Comparison of ENCODE assay signal across 12 mouse cellular contexts in genomic region chr7:34714848-34715460, GRCm38 (mm10). TPM values are rescaled to one million over a fixed set of nuclear protein-coding genes. Genes with fewer than 3 reads are reported as not detected.
DNase-seq lines count a peak whose midpoint lies in the region; ATAC-seq lines count a peak whose summit lies in the region.
"Had no signal": no experiment of that assay in that cellular context is flagged by ENCODE, and none has a peak within 500 bp of the region (broad histone marks: within the 10 kb centered on the region; RNA-seq: fewer than 3 reads in every experiment).

No protein-coding gene starts in this region.

- intact Hi-C loops in left cerebral cortex, postnatal 25 days (cut with DNase I), result no loop called here

- H3K36me3 ChIP-seq in midbrain, embryonic 10.5 days, result no peaks in the 10 kb centered on the region
- no peaks in the 10 kb centered on the region for H3K36me3 ChIP-seq in midbrain, embryonic 14.5 days (ENCODE audit: control insufficient read depth, insufficient read depth, low read length)
- H3K36me3 ChIP-seq in embryonic facial prominence, embryonic 14.5 days (ENCODE audit: control insufficient read depth, insufficient read depth, low read length), result no peaks in the 10 kb centered on the region
- no peaks in the 10 kb centered on the region for H3K36me3 ChIP-seq in limb, embryonic 13.5 days
- H3K36me3 ChIP-seq: liver, embryonic 12.5 days had no signal

- H3K4me1 ChIP-seq in midbrain, embryonic 10.5 days, result peaks cover 37% of the 10 kb centered on the region
- H3K4me1 ChIP-seq in midbrain, embryonic 14.5 days (ENCODE audit: control insufficient read depth, insufficient read depth, low read length), result peaks cover 17% of the 10 kb centered on the region
- peaks cover 24% of the 10 kb centered on the region for H3K4me1 ChIP-seq in embryonic facial prominence, embryonic 14.5 days (ENCODE audit: control insufficient read depth, insufficient read depth, low read length)
- H3K4me1 ChIP-seq in limb, embryonic 13.5 days, result peaks cover 32% of the 10 kb centered on the region
- H3K4me1 ChIP-seq: liver, embryonic 12.5 days had no signal

- peaks cover 9% of the 10 kb centered on the region for H3K27me3 ChIP-seq in midbrain, embryonic 10.5 days (ENCODE audit: low read depth, poor library complexity, severe bottlenecking)
- H3K27me3 ChIP-seq in midbrain, embryonic 14.5 days (ENCODE audit: control insufficient read depth, insufficient read depth, low read length), result no peaks in the 10 kb centered on the region
- 0 out of 2 replicates have a peak, but pooled peaks cover 6% of the 10 kb centered on the region for H3K27me3 ChIP-seq in embryonic facial prominence, embryonic 14.5 days (replicated peaks; ENCODE audit: control insufficient read depth, insufficient read depth, low read length)
- peaks cover 35% of the 10 kb centered on the region for H3K27me3 ChIP-seq in limb, embryonic 13.5 days

- no peak overlapping the region for H3K9ac ChIP-seq in midbrain, embryonic 14.5 days (replicated peaks; ENCODE audit: low read length)
- no peak overlapping the region for H3K9ac ChIP-seq in embryonic facial prominence, embryonic 14.5 days (ENCODE audit: low read depth, low read length)
- no peak overlapping the region for H3K9ac ChIP-seq in limb, embryonic 13.5 days
- H3K9ac ChIP-seq: liver, embryonic 12.5 days had no signal

- no peak for ATAC-seq in midbrain, embryonic 14.5 days (ENCODE audit: low FRiP score, low TSS enrichment)
- ATAC-seq in embryonic facial prominence, embryonic 14.5 days (ENCODE audit: low read depth), result peak; percentile 68
- ATAC-seq in limb, embryonic 13.5 days (ENCODE audit: low FRiP score, low read depth), result peak; percentile 71
- no peak for ATAC-seq in cerebellum, adult (ENCODE audit: insufficient number of reproducible peaks, low FRiP score, low TSS enrichment)
- ATAC-seq: liver, embryonic 12.5 days had no signal

- H3K4me2 ChIP-seq in midbrain, embryonic 14.5 days (ENCODE audit: low read length), result no peak overlapping the region
- H3K4me2 ChIP-seq in embryonic facial prominence, embryonic 14.5 days (ENCODE audit: low read depth, low read length), result no peak overlapping the region
- H3K4me2 ChIP-seq in limb, embryonic 13.5 days (replicated peaks), result no peak overlapping the region
- H3K4me2 ChIP-seq: heart, embryonic 11.5 days; liver, embryonic 12.5 days had no signal

- no peaks in the 10 kb centered on the region for H3K9me3 ChIP-seq in midbrain, embryonic 10.5 days (replicated peaks)
- H3K9me3 ChIP-seq in midbrain, embryonic 14.5 days (ENCODE audit: control insufficient read depth, low read length), result no peaks in the 10 kb centered on the region
- no peaks in the 10 kb centered on the region for H3K9me3 ChIP-seq in embryonic facial prominence, embryonic 14.5 days (ENCODE audit: control insufficient read depth, low read length)
- H3K9me3 ChIP-seq in limb, embryonic 13.5 days, result 0 out of 2 replicates have a peak, but pooled peaks cover 4% of the 10 kb centered on the region
- H3K9me3 ChIP-seq: liver, embryonic 12.5 days had no signal

- no peak overlapping the region for H3K4me3 ChIP-seq in midbrain, embryonic 10.5 days
- H3K4me3 ChIP-seq in midbrain, embryonic 14.5 days (replicated peaks; ENCODE audit: low read depth, low read length), result no peak overlapping the region
- no peak overlapping the region for H3K4me3 ChIP-seq in embryonic facial prominence, embryonic 14.5 days (ENCODE audit: low read depth, low read length)
- no peak overlapping the region for H3K4me3 ChIP-seq in limb, embryonic 13.5 days
- H3K4me3 ChIP-seq: liver, embryonic 12.5 days had no signal

- WGBS in midbrain, embryonic 10.5 days, result 72% methylated on average over 11 of the region's 11 CpGs
- 58% methylated on average over 11 of the region's 11 CpGs for WGBS in midbrain, embryonic 14.5 days
- 34% methylated on average over 11 of the region's 11 CpGs for WGBS in embryonic facial prominence, embryonic 14.5 days
- 26% methylated on average over 11 of the region's 11 CpGs for WGBS in limb, embryonic 13.5 days

- no peak for DNase-seq in midbrain, embryonic 10.5 days (ENCODE audit: low spot score)
- DNase-seq in midbrain, embryonic 14.5 days, result no peak
- DNase-seq in embryonic facial prominence, embryonic 14.5 days (ENCODE audit: low spot score), result peak; percentile 91
- DNase-seq in kidney, adult 9 months, result peak; percentile 94
- DNase-seq in frontal cortex, postnatal 36 days (ENCODE audit: low spot score in 2 of 2), result no peak
- no peak for DNase-seq in left cerebral cortex, postnatal 25 days (ENCODE audit: low spot score in 2 of 2)

- peak overlapping the region; percentile 34; the same call in 1 of the 2 replicates for H3K27ac ChIP-seq in midbrain, embryonic 10.5 days (replicated peaks)
- H3K27ac ChIP-seq in midbrain, embryonic 14.5 days (replicated peaks; ENCODE audit: low read depth, low read length), result no peak overlapping the region
- H3K27ac ChIP-seq in embryonic facial prominence, embryonic 14.5 days (replicated peaks; ENCODE audit: low read depth, low read length), result peak overlapping the region; percentile 28; the same call in 1 of the 2 replicates
- H3K27ac ChIP-seq in limb, embryonic 13.5 days, result peak overlapping the region; percentile 40; the same call in 1 of the 2 replicates
- H3K27ac ChIP-seq: liver, embryonic 12.5 days; macrophage had no signal

RNA-seq across cellular contexts. Expression of gene Kctd15, which starts 58.4 kb away (rescaled TPM):
- 36.8 and 44.6 TPM in 2 replicates for polyA plus RNA-seq in midbrain, embryonic 10.5 days (2016; fragmentation: Nextera tagmentation; extraction: Ambion mirVana)
- polyA plus RNA-seq in midbrain, embryonic 14.5 days (2014; fragmentation: Nextera tagmentation; extraction: Ambion mirVana), result 17.5 and 29.1 TPM in 2 replicates
- 13.7 and 15.7 TPM in 2 replicates for polyA plus RNA-seq in embryonic facial prominence, embryonic 14.5 days (2014; fragmentation: Nextera tagmentation; extraction: Ambion mirVana)
- polyA plus RNA-seq in limb, embryonic 13.5 days (2015; fragmentation: Nextera tagmentation; extraction: Ambion mirVana), result 42.8 and 45.7 TPM in 2 replicates
- 10 to 100 TPM; 14.6 TPM for total RNA-seq in left cerebral cortex, postnatal 25 days (2021)
- total RNA-seq: common myeloid progenitor, adult 5-6 weeks had no signal
- polyA plus RNA-seq: macrophage had no signal

Comparison
In these comparisons a context has a peak if more than half of its experiments do, and no peak if none do; other contexts are left out.
1. DNase-seq: peak in embryonic facial prominence, embryonic 14.5 days (single experiment) and kidney, adult 9 months (single experiment); none in midbrain, embryonic 10.5 days (single experiment), midbrain, embryonic 14.5 days (single experiment), frontal cortex, postnatal 36 days (0 of 2) and left cerebral cortex, postnatal 25 days (0 of 2).
2. ATAC-seq: peak in embryonic facial prominence, embryonic 14.5 days (single experiment) and limb, embryonic 13.5 days (single experiment); none in midbrain, embryonic 14.5 days (single experiment) and cerebellum, adult (single experiment).